Mouse (Mus musculus): ENCODE measurements around the gene Cdkn2d. TPM values are rescaled to one million over a fixed set of nuclear protein-coding genes. Genes with fewer than 3 reads are reported as not detected.
A peak's percentile ranks its signal among the peaks of the same experiment; 100 is the strongest.
"Not testable (repeated sequence)": the region's sequence is repeated elsewhere in the genome, so short reads cannot be mapped to it uniquely, and the experiment has no call there.

Gene Cdkn2d
- 10 to 100 TPM; 53.6 to 61.7 TPM for total RNA-seq (2021)

GRCm38 (mm10) chr9:21291022-21291787 is at the start of gene Cdkn2d:
Gene Cdkn2d (minus strand): TSS chr9:21291407.
- DNase-seq (ENCODE audit: extremely low spot score in 1 of 2, low spot score in 1 of 2), result peak; percentile 94 to 97

GRCm38 (mm10) chr9:21340411-21340810 is 49.2 kb upstream of the Cdkn2d start:
- no peak for DNase-seq (ENCODE audit: extremely low spot score in 1 of 2, low spot score in 1 of 2)

GRCm38 (mm10) chr9:21337652-21338051 is 46.4 kb upstream of the Cdkn2d start:
- DNase-seq (ENCODE audit: extremely low spot score in 1 of 2, low spot score in 1 of 2), result no peak

- DNase-seq (ENCODE audit: extremely low spot score in 1 of 2, low spot score in 1 of 2), result no peak
Measured at GRCm38 (mm10) chr9:21336491-21336890, 45.3 kb upstream of the Cdkn2d start.

- no peak for DNase-seq (ENCODE audit: extremely low spot score in 1 of 2, low spot score in 1 of 2)
Measured at GRCm38 (mm10) chr9:21335391-21335790, 44.2 kb upstream of the Cdkn2d start.

GRCm38 (mm10) chr9:21334747-21335146 is 43.5 kb upstream of the Cdkn2d start:
- no peak for DNase-seq (ENCODE audit: extremely low spot score in 1 of 2, low spot score in 1 of 2)

- no peak for DNase-seq (ENCODE audit: extremely low spot score in 1 of 2, low spot score in 1 of 2)
Measured at GRCm38 (mm10) chr9:21333523-21333922, 42.3 kb upstream of the Cdkn2d start.

GRCm38 (mm10) chr9:21332161-21333061 is 41.2 kb upstream of the Cdkn2d start:
- no peak for DNase-seq (ENCODE audit: extremely low spot score in 1 of 2, low spot score in 1 of 2)

GRCm38 (mm10) chr9:21331365-21332140 is 40.3 kb upstream of the Cdkn2d start:
- no peak for DNase-seq (ENCODE audit: extremely low spot score in 1 of 2, low spot score in 1 of 2)

- no peak for DNase-seq (ENCODE audit: extremely low spot score in 1 of 2, low spot score in 1 of 2)
Measured at GRCm38 (mm10) chr9:21329699-21330289, 38.6 kb upstream of the Cdkn2d start.

GRCm38 (mm10) chr9:21329041-21329440 is 37.8 kb upstream of the Cdkn2d start:
- no peak for DNase-seq (ENCODE audit: extremely low spot score in 1 of 2, low spot score in 1 of 2)

- no peak for DNase-seq (ENCODE audit: extremely low spot score in 1 of 2, low spot score in 1 of 2)
Measured at GRCm38 (mm10) chr9:21328041-21328440, 36.8 kb upstream of the Cdkn2d start.

- DNase-seq (ENCODE audit: extremely low spot score in 1 of 2, low spot score in 1 of 2), result no peak
Measured at GRCm38 (mm10) chr9:21327569-21327968, 36.4 kb upstream of the Cdkn2d start.

GRCm38 (mm10) chr9:21324269-21324668 is 33.1 kb upstream of the Cdkn2d start:
- DNase-seq (ENCODE audit: extremely low spot score in 1 of 2, low spot score in 1 of 2), result no peak

GRCm38 (mm10) chr9:21322917-21323297 is 31.7 kb upstream of the Cdkn2d start:
- DNase-seq (ENCODE audit: extremely low spot score in 1 of 2, low spot score in 1 of 2), result not testable (repeated sequence)

GRCm38 (mm10) chr9:21322211-21322916 is 31.2 kb upstream of the Cdkn2d start:
- no peak for DNase-seq (ENCODE audit: extremely low spot score in 1 of 2, low spot score in 1 of 2)

GRCm38 (mm10) chr9:21321513-21321835 is 30.3 kb upstream of the Cdkn2d start:
- no peak for DNase-seq (ENCODE audit: extremely low spot score in 1 of 2, low spot score in 1 of 2)

- DNase-seq (ENCODE audit: extremely low spot score in 1 of 2, low spot score in 1 of 2), result peak; percentile 70 to 75
Measured at GRCm38 (mm10) chr9:21320619-21321512, 29.7 kb upstream of the Cdkn2d start, which contains the start of gene Slc44a2. Gene Slc44a2 (plus strand): TSS chr9:21320698.

- DNase-seq (ENCODE audit: extremely low spot score in 1 of 2, low spot score in 1 of 2), result no peak
Measured at GRCm38 (mm10) chr9:21320280-21320618, 29.0 kb upstream of the Cdkn2d start.
